Mouse (Mus musculus) ES-Bruce4 (cell line): ENCODE measurements around the gene Kirrel3.

Source experiments
- CTCF ChIP-seq: IDR thresholded peaks from one replicate; pipeline ENCODE4 v1.8.1; 2011; ENCODE audit warnings: low read depth, low read length
- POLR2A ChIP-seq: IDR thresholded peaks from one replicate; pipeline ENCODE4 v1.8.1; 2011; ENCODE audit warnings: low read length; ENCODE audit not compliant: insufficient read depth

GRCm38 (mm10) chr9:34711996-34712395, 226.3 kb downstream of the Kirrel3 start:
- TF ChIP-seq POLR2A (no peak), CTCF (no peak)
